Mouse (Mus musculus) liver, adult 2 months (tissue): ENCODE results near the gene Enox1.

Experiments
- CTCF ChIP-seq: fragments of 200-500 bp; IDR thresholded peaks from 2 replicates; pipeline ENCODE4 v1.5.1; 2011; ENCODE audit warnings: low read depth, low read length, control low read depth
- POLR2A ChIP-seq: fragments of 200-500 bp; IDR thresholded peaks from 2 replicates; pipeline ENCODE4 v1.6.1; 2011; ENCODE audit warnings: low read length, control low read depth; ENCODE audit not compliant: insufficient read depth; ENCODE audit errors: extremely low read depth

DNA sequence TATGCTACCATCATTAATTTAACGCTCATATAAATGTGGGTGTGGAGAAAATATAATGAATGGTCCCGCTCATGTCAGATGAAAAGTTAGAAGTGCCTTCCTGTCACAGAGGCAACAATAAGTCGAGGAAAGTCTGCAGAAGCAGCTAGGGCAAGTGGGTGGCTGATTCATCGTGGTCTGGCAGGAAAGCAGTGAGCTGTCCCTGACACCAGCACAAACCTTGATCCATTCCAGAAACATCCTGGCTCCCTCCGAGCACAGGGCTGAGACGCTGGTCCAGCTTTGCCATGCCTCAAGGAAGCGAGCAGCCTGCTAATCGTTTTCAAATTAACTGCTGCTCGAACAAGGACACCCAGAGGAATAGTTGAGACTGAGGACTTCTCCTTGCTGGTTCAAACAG lies 219.1 kb downstream of the Enox1 start:
- TF ChIP-seq CTCF = no peak
- no peak for TF ChIP-seq POLR2A
